Mouse (Mus musculus): ENCODE results near the gene Timp1.

The Timp1 gene

DNA sequence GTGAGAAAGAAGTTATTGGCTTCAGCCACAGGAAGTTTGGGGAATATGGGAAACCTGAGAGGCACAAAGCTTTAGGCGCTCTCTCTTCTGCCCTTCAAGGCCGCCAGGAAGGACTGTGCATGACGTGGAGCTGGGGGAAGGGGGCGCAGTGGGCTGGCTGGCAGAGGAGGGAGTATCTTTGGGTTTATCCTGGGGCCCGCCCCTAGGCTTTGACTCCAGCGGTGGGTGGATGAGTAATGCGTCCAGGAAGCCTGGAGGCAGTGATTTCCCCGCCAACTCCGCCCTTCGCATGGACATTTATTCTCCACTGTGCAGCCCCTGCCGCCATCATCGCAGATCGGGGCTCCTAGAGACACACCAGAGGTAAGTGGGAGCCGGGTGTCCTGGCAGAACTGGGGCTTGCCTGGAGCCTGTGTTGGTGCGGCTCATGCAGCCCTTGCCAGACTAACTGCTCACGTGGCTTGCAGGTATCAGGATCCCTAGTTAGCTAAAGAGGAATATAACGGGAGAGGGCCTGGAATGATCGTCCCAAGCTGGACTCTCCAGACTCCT lies at the start of gene Timp1:
Gene Timp1, plus strand, starts transcription at position 205 of the 552 bp plus-strand sequence.
- no peak for ATAC-seq (ENCODE audit: insufficient number of reproducible peaks, low FRiP score, low TSS enrichment)

- ATAC-seq (ENCODE audit: insufficient number of reproducible peaks, low FRiP score, low TSS enrichment), result peak; percentile 87
Observed at GRCm38 (mm10) chrX:20828934-20829333, 41.0 kb upstream of the Timp1 start.

DNA sequence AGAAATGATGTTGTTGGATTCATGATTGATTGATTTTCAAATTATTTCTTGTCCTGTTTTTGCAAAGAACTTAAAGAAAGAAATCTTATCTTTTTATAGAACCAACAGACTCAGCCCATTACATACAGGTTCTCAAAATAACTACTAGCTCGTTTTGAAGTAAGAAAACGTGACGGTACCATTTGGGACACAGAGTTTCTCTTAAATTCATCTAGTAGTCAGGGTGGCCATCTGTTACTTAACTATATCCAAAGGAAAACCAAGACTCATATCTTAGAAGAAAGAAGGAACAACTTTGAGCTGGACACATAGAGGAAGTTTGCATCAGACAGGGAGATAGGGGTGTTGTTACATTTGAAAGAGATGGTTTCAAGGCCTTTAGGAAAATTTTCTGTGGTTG lies 22.7 kb upstream of the Timp1 start:
- no peak for ATAC-seq (ENCODE audit: insufficient number of reproducible peaks, low FRiP score, low TSS enrichment)

DNA sequence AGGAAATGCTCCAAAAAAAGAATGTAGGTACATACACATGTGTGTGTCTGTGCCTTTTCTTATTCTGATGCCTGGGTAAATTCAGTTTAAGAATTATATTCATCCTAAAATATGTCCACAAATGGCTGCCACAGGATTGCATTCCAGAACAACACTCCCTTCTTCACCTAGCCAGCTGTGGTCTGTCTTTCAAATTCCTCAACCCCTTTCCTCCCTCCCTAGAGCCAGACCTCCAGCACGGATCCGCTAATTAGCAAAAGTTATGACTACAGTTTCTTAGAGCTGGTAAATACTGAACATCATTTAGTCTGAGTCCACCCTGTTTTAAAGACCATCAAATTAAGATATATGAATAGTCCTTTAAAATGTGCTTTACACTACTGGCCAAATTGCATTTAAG lies 22.1 kb upstream of the Timp1 start:
- ATAC-seq (ENCODE audit: insufficient number of reproducible peaks, low FRiP score, low TSS enrichment), result no peak

GRCm38 (mm10) chrX:20848256-20848984 lies 21.5 kb upstream of the Timp1 start:
- peak; percentile 100 for ATAC-seq (ENCODE audit: insufficient number of reproducible peaks, low FRiP score, low TSS enrichment)

GRCm38 (mm10) chrX:20853794-20854193 lies 16.2 kb upstream of the Timp1 start:
- ATAC-seq (ENCODE audit: insufficient number of reproducible peaks, low FRiP score, low TSS enrichment), result no peak

- no peak for ATAC-seq (ENCODE audit: insufficient number of reproducible peaks, low FRiP score, low TSS enrichment)
Observed at GRCm38 (mm10) chrX:20861453-20862104, 8.4 kb upstream of the Timp1 start.

- ATAC-seq (ENCODE audit: insufficient number of reproducible peaks, low FRiP score, low TSS enrichment), result no peak
Observed at GRCm38 (mm10) chrX:20862105-20863065, 7.6 kb upstream of the Timp1 start.

GRCm38 (mm10) chrX:20863161-20864101 lies 6.5 kb upstream of the Timp1 start:
- ATAC-seq (ENCODE audit: insufficient number of reproducible peaks, low FRiP score, low TSS enrichment), result no peak

DNA sequence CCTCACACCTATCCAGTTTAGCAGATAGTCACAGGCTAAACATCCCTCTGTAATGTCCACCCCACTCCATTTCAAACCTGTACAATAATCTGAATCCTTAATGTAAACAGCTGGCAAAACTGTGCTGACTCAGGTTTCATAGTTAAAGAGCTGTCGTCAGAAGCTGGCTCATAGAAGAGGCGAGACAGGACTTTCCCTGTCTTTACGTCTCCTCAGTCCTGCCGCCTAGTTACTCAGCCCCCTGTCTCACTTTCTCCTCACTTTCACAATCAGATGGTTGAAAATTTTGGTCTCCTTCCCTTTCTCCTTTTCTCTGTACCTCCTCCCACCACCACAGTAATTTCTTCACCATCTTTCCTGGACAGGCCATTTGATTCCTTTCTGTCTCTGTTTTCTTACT lies 1.9 kb upstream of the Timp1 start:
- no peak for ATAC-seq (ENCODE audit: insufficient number of reproducible peaks, low FRiP score, low TSS enrichment)

DNA sequence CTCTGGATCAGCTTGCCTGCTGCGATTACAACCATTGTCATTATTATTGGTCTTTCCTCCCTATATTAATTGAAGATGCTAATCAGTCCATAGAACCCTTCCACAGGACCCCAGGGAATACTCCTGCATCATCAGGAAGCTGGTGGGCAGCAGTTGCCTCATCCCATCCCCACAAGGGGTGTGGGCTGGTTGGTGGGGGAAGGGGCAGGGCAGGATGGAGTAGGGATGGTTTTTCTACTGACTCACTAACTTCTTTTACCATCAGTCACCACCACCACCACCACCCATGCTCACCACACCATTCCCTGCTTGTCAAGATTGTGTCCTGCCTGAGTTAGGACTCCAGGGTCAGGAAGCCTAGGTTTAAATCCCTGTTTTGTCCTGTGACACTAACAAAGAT lies 763 bp upstream of the Timp1 start:
- ATAC-seq (ENCODE audit: insufficient number of reproducible peaks, low FRiP score, low TSS enrichment), result no peak

DNA sequence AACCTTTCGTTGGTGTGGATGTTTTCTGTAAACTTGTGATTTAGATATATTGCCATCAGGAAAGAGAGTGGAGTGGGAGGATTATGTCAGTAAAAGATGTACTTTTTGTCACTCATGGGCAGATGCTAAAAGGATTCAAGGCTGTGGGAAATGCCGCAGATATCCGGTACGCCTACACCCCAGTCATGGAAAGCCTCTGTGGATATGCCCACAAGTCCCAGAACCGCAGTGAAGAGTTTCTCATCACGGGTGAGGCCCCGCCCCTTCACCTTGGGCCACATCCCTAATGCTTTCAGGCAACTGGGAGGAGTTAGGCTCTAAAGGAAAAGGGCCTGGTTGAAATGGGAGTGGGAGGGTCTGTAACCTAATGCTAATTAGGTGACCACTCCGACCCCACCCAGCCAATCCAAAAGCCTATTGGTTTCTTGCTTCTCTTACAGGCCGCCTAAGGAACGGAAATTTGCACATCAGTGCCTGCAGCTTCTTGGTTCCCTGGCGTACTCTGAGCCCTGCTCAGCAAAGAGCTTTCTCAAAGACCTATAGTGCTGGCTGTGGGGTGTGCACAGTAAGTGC lies 3.0 kb downstream of the Timp1 start:
- ATAC-seq (ENCODE audit: insufficient number of reproducible peaks, low FRiP score, low TSS enrichment), result no peak

- ATAC-seq (ENCODE audit: insufficient number of reproducible peaks, low FRiP score, low TSS enrichment), result no peak
Observed at GRCm38 (mm10) chrX:20875241-20875640, 5.3 kb downstream of the Timp1 start.

- no peak for ATAC-seq (ENCODE audit: insufficient number of reproducible peaks, low FRiP score, low TSS enrichment)
Observed at GRCm38 (mm10) chrX:20910074-20910473, 40.1 kb downstream of the Timp1 start.

GRCm38 (mm10) chrX:20913726-20914125 lies 43.8 kb downstream of the Timp1 start:
- ATAC-seq (ENCODE audit: insufficient number of reproducible peaks, low FRiP score, low TSS enrichment), result no peak

GRCm38 (mm10) chrX:20915075-20915474 lies 45.1 kb downstream of the Timp1 start:
- no peak for ATAC-seq (ENCODE audit: insufficient number of reproducible peaks, low FRiP score, low TSS enrichment)

- ATAC-seq (ENCODE audit: insufficient number of reproducible peaks, low FRiP score, low TSS enrichment), result peak; percentile 23
Observed at GRCm38 (mm10) chrX:20920249-20920843, 50.4 kb downstream of the Timp1 start.

DNA sequence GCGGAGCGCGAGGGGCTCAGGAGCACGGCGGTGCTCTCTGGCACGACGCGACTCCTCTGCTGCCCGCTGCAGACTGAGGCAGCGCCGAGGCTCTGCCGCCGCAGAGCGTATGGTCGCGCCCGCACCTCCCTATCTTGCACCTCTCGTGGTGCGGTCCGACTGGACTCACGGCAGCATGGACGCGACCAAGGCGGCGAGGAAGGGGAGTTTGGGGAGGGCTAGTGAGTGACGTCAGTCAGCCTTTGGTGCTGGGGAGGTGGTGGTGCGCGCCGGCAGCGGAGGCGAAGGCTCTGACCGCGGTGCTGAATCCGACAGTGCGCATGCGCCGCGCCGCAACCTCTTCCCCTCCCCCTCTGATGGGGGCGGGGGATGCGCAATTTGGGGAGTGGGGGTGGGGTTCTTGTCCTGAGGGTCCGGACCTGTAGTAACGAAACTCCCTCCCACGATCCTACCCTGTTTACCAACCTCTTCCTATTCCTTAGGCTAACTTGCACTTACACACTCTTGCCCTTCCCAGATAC lies 50.9 kb downstream of the Timp1 start, which contains the start of gene Syn1:
Gene Syn1, minus strand, starts transcription at position 161 of the 521 bp plus-strand sequence.
- ATAC-seq (ENCODE audit: insufficient number of reproducible peaks, low FRiP score, low TSS enrichment), result peak; percentile 98

Measured in cerebellum, adult (tissue).